Mouse (Mus musculus): Measurements from ENCODE around the gene Gstp3. TPM values are rescaled to one million over a fixed set of nuclear protein-coding genes. Genes with fewer than 3 reads are reported as not detected.
"Not testable (repeated sequence)": the region's sequence is repeated elsewhere in the genome, so short reads cannot be mapped to it uniquely, and the experiment has no call there.

Gstp3 gene
- polyA plus RNA-seq, 1 experiment: 2.3 TPM

- no peaks in the 10 kb centered on the region for H3K36me3 ChIP-seq (ENCODE audit: control insufficient read depth, insufficient read depth, low read length)
- TF ChIP-seq CTCF (conservative IDR thresholded peaks at IDR 0.05; ENCODE audit: insufficient read depth, insufficient read length, low read depth, low read length) (no peak), POLR2A (IDR thresholded peaks at IDR 0.05; ENCODE audit: low read depth, low read length) (no peak)
- H3K4me3 ChIP-seq (ENCODE audit: insufficient read depth, low read depth, low read length): no peak overlapping the region
- H3K27me3 ChIP-seq (replicated peaks; ENCODE audit: control insufficient read depth, insufficient read depth, low read length): no peaks in the 10 kb centered on the region
- H3K27ac ChIP-seq (ENCODE audit: insufficient read depth, low read depth, low read length): peak overlapping the region; percentile 47; the same call in 1 of the 2 replicates
- WGBS: 89% methylated on average over 6 of the region's 6 CpGs
- no peak for DNase-seq
- H3K4me1 ChIP-seq (ENCODE audit: control insufficient read depth, insufficient read depth, low read length): peaks cover 37% of the 10 kb centered on the region
Measured at GRCm38 (mm10) chr19:4071406-4071805, 12.0 kb upstream of the Gstp3 start.

GRCm38 (mm10) chr19:4070756-4071155 lies 11.4 kb upstream of the Gstp3 start:
- Histone ChIP-seq H3K36me3 (ENCODE audit: control insufficient read depth, insufficient read depth, low read length) (no peaks in the 10 kb centered on the region), H3K27me3 (replicated peaks; ENCODE audit: control insufficient read depth, insufficient read depth, low read length) (no peaks in the 10 kb centered on the region), H3K4me1 (ENCODE audit: control insufficient read depth, insufficient read depth, low read length) (peaks cover 34% of the 10 kb centered on the region), H3K4me3 (ENCODE audit: insufficient read depth, low read depth, low read length) (no peak overlapping the region), H3K27ac (ENCODE audit: insufficient read depth, low read depth, low read length) (no peak overlapping the region)
- DNase-seq: no peak
- 90% methylated on average over 8 of the region's 8 CpGs for whole genome bisulfite sequencing
- TF ChIP-seq CTCF (conservative IDR thresholded peaks at IDR 0.05; ENCODE audit: insufficient read depth, insufficient read length, low read depth, low read length) (no peak), POLR2A (IDR thresholded peaks at IDR 0.05; ENCODE audit: low read depth, low read length) (no peak)

DNA sequence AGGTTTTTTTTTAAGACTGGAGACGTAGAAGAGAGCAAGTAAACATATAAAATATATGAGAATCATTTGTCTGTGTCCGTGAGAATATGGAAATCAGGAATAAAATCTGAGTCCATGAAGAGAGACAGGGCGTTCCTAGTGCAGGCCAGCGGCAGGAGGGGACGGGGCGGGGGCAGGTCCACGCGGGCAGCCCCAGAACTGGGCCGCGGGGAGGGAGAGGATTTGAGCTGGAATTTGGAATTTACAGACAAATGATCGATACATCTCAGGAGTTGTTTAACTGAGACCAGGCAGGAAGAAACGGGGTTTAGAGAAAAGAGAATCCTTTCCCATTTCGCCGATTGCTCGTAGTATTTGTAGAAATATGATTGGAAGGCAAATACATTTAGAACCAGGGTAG lies 10.9 kb upstream of the Gstp3 start:
- Histone ChIP-seq H3K27ac (ENCODE audit: insufficient read depth, low read depth, low read length) (no peak overlapping the region), H3K36me3 (ENCODE audit: control insufficient read depth, insufficient read depth, low read length) (no peaks in the 10 kb centered on the region), H3K4me3 (ENCODE audit: insufficient read depth, low read depth, low read length) (no peak overlapping the region), H3K27me3 (replicated peaks; ENCODE audit: control insufficient read depth, insufficient read depth, low read length) (no peaks in the 10 kb centered on the region), H3K4me1 (ENCODE audit: control insufficient read depth, insufficient read depth, low read length) (peaks cover 32% of the 10 kb centered on the region)
- 85% methylated on average over 15 of the region's 15 CpGs for WGBS
- no peak for TF ChIP-seq CTCF (conservative IDR thresholded peaks at IDR 0.05; ENCODE audit: insufficient read depth, insufficient read length, low read depth, low read length)
- no peak for TF ChIP-seq POLR2A (IDR thresholded peaks at IDR 0.05; ENCODE audit: low read depth, low read length)
- no peak for DNase-seq

DNA sequence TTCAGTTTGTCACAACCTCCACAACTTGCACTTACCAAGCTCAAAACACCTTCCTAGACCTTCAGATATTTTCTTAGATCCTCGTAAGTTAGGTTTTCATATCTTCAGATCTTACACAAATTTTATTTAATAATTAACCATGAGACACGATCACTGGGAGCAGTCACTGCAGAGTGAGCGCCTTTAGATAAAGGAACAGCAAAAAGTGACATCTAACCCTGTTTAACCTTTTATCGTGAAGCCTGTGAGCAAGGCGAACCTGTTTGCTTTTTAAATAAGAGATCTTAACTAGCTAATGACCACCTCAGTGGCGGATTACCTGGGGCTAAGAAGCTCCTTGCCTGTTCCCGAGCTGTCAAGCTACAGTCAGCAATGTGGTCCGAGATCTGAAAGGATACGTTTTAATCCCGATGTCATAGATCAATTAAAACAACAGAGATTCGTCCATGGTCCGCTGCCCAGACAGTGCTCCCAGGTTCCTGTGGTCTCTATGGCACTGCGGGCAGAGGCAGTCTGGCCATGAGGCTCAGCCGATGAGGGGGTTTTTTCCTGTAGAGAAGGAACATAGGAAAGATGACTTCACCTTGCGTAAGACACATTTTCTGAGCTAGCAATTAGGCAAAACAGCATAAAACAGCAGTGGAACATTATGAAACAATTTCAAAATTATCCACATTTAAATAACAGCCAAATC lies 9.5 kb upstream of the Gstp3 start:
- Histone ChIP-seq H3K27me3 (replicated peaks; ENCODE audit: control insufficient read depth, insufficient read depth, low read length) (no peaks in the 10 kb centered on the region), H3K4me1 (ENCODE audit: control insufficient read depth, insufficient read depth, low read length) (peaks cover 31% of the 10 kb centered on the region), H3K4me3 (ENCODE audit: insufficient read depth, low read depth, low read length) (no peak overlapping the region), H3K27ac (ENCODE audit: insufficient read depth, low read depth, low read length) (peak overlapping the region; percentile 91), H3K36me3 (ENCODE audit: control insufficient read depth, insufficient read depth, low read length) (no peaks in the 10 kb centered on the region)
- TF ChIP-seq CTCF (conservative IDR thresholded peaks at IDR 0.05; ENCODE audit: insufficient read depth, insufficient read length, low read depth, low read length) (no peak), POLR2A (IDR thresholded peaks at IDR 0.05; ENCODE audit: low read depth, low read length) (no peak)
- DNase-seq: no peak
- WGBS: 43% methylated on average over 15 of the region's 15 CpGs

- H3K27ac ChIP-seq (ENCODE audit: insufficient read depth, low read depth, low read length): peak overlapping the region; percentile 91
- H3K36me3 ChIP-seq (ENCODE audit: control insufficient read depth, insufficient read depth, low read length); H3K4me3 ChIP-seq (ENCODE audit: insufficient read depth, low read depth, low read length); H3K27me3 ChIP-seq (replicated peaks; ENCODE audit: control insufficient read depth, insufficient read depth, low read length): not testable (repeated sequence)
- peak; percentile 52 for DNase-seq
- 60% methylated on average over 2 of the region's 2 CpGs for WGBS
- peaks cover 25% of the 10 kb centered on the region for H3K4me1 ChIP-seq (ENCODE audit: control insufficient read depth, insufficient read depth, low read length)
Measured at GRCm38 (mm10) chr19:4068242-4068641, 8.9 kb upstream of the Gstp3 start.

GRCm38 (mm10) chr19:4066877-4067276 lies 7.5 kb upstream of the Gstp3 start:
- TF ChIP-seq CTCF (conservative IDR thresholded peaks at IDR 0.05; ENCODE audit: insufficient read depth, insufficient read length, low read depth, low read length) (no peak), POLR2A (IDR thresholded peaks at IDR 0.05; ENCODE audit: low read depth, low read length) (no peak)
- peaks cover 19% of the 10 kb centered on the region for H3K4me1 ChIP-seq (ENCODE audit: control insufficient read depth, insufficient read depth, low read length)
- DNase-seq: no peak
- H3K27me3 ChIP-seq (replicated peaks; ENCODE audit: control insufficient read depth, insufficient read depth, low read length): no peaks in the 10 kb centered on the region
- peak overlapping the region; percentile 88 for H3K27ac ChIP-seq (ENCODE audit: insufficient read depth, low read depth, low read length)
- no peak overlapping the region for H3K4me3 ChIP-seq (ENCODE audit: insufficient read depth, low read depth, low read length)
- no peaks in the 10 kb centered on the region for H3K36me3 ChIP-seq (ENCODE audit: control insufficient read depth, insufficient read depth, low read length)

- 46% methylated on average over 6 of the region's 6 CpGs for WGBS
- peak; percentile 51 for DNase-seq
- Histone ChIP-seq H3K36me3 (ENCODE audit: control insufficient read depth, insufficient read depth, low read length) (no peaks in the 10 kb centered on the region), H3K27ac (ENCODE audit: insufficient read depth, low read depth, low read length) (peak overlapping the region; percentile 78; the same call in 1 of the 2 replicates), H3K4me1 (ENCODE audit: control insufficient read depth, insufficient read depth, low read length) (peaks cover 19% of the 10 kb centered on the region), H3K4me3 (ENCODE audit: insufficient read depth, low read depth, low read length) (no peak overlapping the region), H3K27me3 (replicated peaks; ENCODE audit: control insufficient read depth, insufficient read depth, low read length) (no peaks in the 10 kb centered on the region)
- TF ChIP-seq POLR2A (IDR thresholded peaks at IDR 0.05; ENCODE audit: low read depth, low read length): no peak
- TF ChIP-seq CTCF (conservative IDR thresholded peaks at IDR 0.05; ENCODE audit: insufficient read depth, insufficient read length, low read depth, low read length): no peak
Measured at GRCm38 (mm10) chr19:4066280-4066679, 6.9 kb upstream of the Gstp3 start.

DNA sequence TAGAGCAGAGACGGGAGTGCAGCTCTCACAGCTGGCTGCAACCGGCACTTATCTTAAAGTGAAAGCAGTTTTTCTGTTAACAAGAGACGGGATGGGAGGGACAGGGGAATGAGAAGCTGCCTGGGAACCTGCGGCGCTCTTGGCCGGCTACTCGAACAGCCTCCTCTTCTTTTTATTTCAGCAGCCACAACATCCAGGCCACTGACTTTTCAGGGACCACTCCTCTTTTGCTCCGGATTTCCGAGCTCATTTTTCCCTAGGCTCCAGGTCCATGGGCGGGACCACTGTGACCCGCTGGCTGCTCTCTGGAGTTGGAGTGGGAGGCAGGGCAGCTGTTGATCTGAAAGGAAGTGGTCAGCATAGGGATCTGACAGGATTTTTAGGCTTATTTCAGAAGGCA lies 5.1 kb upstream of the Gstp3 start:
- H3K4me3 ChIP-seq (ENCODE audit: insufficient read depth, low read depth, low read length); H3K36me3 ChIP-seq (ENCODE audit: control insufficient read depth, insufficient read depth, low read length); DNase-seq; H3K27me3 ChIP-seq (replicated peaks; ENCODE audit: control insufficient read depth, insufficient read depth, low read length); H3K27ac ChIP-seq (ENCODE audit: insufficient read depth, low read depth, low read length): not testable (repeated sequence)
- WGBS: 0% methylated on average over 7 of the region's 11 CpGs
- peaks cover 19% of the 10 kb centered on the region for H3K4me1 ChIP-seq (ENCODE audit: control insufficient read depth, insufficient read depth, low read length)

DNA sequence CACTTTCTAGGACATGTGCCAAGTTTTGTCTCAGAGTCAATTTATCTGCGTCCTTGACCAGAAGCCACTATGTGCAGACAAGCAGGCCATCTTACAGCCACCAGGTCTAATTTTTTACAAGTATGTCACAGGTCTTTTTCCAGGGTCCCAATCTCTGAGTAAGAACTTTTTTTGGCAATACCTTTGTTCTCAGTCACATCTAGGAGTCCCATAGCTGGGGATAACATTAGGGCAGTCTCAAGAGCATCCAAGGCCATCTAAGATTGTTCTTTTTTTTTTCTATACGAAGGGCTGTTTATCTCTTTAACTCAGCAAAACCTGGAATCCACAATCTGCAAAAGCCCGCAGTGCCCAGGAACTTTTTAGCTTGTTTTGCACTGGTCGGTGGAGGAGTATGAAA lies 4.0 kb upstream of the Gstp3 start:
- not testable (repeated sequence) for H3K27ac ChIP-seq (ENCODE audit: insufficient read depth, low read depth, low read length); H3K4me3 ChIP-seq (ENCODE audit: insufficient read depth, low read depth, low read length); DNase-seq; H3K36me3 ChIP-seq (ENCODE audit: control insufficient read depth, insufficient read depth, low read length); H3K27me3 ChIP-seq (replicated peaks; ENCODE audit: control insufficient read depth, insufficient read depth, low read length)
- WGBS: 56% methylated on average over 4 of the region's 4 CpGs
- H3K4me1 ChIP-seq (ENCODE audit: control insufficient read depth, insufficient read depth, low read length): peaks cover 11% of the 10 kb centered on the region

Data from kidney, adult 2 months (tissue).